Mouse (Mus musculus): ENCODE measurements around the gene Hdgfl3.

DNA sequence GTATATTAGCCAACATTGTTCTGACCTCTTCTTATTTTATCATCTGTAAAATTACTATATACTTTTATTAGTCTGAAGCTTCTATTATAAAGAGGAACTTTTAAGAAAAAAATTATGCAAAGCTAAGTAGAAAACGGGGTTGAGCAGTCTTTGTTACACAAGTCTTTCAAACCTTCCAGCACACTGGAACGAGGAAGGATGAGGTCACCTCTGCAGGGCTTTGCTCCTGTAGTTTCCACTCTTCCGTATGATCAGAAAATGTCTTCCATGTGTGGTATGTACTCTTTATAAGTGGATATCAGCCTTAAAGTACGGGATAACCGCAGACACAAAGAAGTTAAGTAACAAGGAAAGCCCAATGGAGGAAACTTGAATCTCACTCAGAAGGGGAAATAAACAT is 98.8 kb downstream of the Hdgfl3 start:
- TF ChIP-seq CTCF (conservative IDR thresholded peaks at IDR 0.05; ENCODE audit: low read length) (no peak), NANOG (IDR thresholded peaks at IDR 0.05; ENCODE audit: borderline replicate concordance, low read length) (no peak), POU5F1 (IDR thresholded peaks at IDR 0.05; ENCODE audit: borderline replicate concordance, low read length) (no peak)
